Mouse (Mus musculus) forebrain, embryonic 12.5 days (tissue): Measurements from ENCODE around the gene Map7d2. TPM values are rescaled to one million over a fixed set of nuclear protein-coding genes. Genes with fewer than 3 reads are reported as not detected.
A peak's percentile ranks its signal among the peaks of the same experiment; 100 is the strongest.
"Not testable (repeated sequence)": the region's sequence is repeated elsewhere in the genome, so short reads cannot be mapped to it uniquely, and the experiment has no call there.

ENCODE experiments used
- ATAC-seq: fragments of 200-750 bp; cut with Nextera tagmentation; 2 replicates; pipeline ENCODE4 v1.8.0; 2017; ENCODE audit warnings: moderate TSS enrichment; ENCODE audit not compliant: low FRiP score
- H3K27ac ChIP-seq: fragments of 300-500 bp; sonication (generic); 2 replicates; pipeline ENCODE4 v1.5.1; 2016; ENCODE audit warnings: mild to moderate bottlenecking
- H3K27me3 ChIP-seq: fragments of 300-500 bp; sonication (generic); 2 replicates; pipeline ENCODE4 v1.6.1; 2016; ENCODE audit warnings: mild to moderate bottlenecking
- H3K36me3 ChIP-seq: fragments of 300-500 bp; sonication (generic); replicated peaks from 2 replicates; pipeline ENCODE4 v1.6.1; 2016; ENCODE audit warnings: mild to moderate bottlenecking
- H3K4me1 ChIP-seq: fragments of 300-500 bp; sonication (generic); 2 replicates; pipeline ENCODE4 v1.6.1; 2016
- H3K4me2 ChIP-seq: fragments of 300-500 bp; sonication (generic); 2 replicates; pipeline ENCODE4 v1.6.1; 2016; ENCODE audit warnings: mild to moderate bottlenecking, moderate library complexity
- H3K4me3 ChIP-seq: fragments of 300-500 bp; sonication (generic); replicated peaks from 2 replicates; pipeline ENCODE4 v1.5.1; 2016; ENCODE audit warnings: mild to moderate bottlenecking
- H3K9ac ChIP-seq: fragments of 300-500 bp; sonication (generic); 2 replicates; pipeline ENCODE4 v1.6.1; 2016; ENCODE audit warnings: mild to moderate bottlenecking
- H3K9me3 ChIP-seq: fragments of 300-500 bp; sonication (generic); 2 replicates; pipeline ENCODE4 v1.6.1; 2016
- WGBS: fragments of 180-500 bp; shearing (Covaris S2); methylation state at CpG from one replicate; pipeline ENCODE4 v1.1.7; 2016; 5-methylcytosine and 5-hydroxymethylcytosine counted together
- polyA plus RNA-seq: library from polyadenylated mRNA; unstranded; fragments of >200 nt; fragmentation: Nextera tagmentation; extraction: Ambion mirVana; gene quantifications from 2 replicates; pipeline ENCODE4 v1.2.1, GENCODE M21; 2016

The Map7d2 gene
- polyA plus RNA-seq, 1 experiment from 2014 or later, result 15.7 TPM

DNA sequence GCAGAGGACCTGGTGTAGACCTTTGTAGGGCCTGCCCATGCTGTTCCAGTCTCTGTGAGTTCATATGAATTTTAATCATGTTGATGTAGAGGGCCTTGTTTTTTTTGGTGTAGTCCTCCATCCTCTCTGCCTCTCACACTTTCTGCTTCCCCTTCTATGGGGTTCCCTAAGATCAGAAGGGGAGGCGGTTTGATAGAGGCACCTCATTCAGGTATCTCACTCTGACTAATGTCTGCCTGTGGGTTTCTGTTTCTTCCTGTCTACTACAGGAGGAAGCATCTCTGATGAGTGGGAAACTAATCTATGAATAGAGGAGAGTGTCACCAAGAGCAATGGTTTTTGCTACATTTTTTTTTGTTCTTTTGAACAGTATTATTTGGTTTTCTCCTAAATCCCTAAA lies 32.8 kb downstream of the Map7d2 start:
- Histone ChIP-seq H3K9me3 (no peaks in the 10 kb centered on the region), H3K4me3 (no peak overlapping the region), H3K4me1 (no peaks in the 10 kb centered on the region), H3K36me3 (no peaks in the 10 kb centered on the region), H3K27ac (no peak overlapping the region), H3K27me3 (no peaks in the 10 kb centered on the region), H3K4me2 (no peak overlapping the region), H3K9ac (no peak overlapping the region)
- 100% methylated on average over 1 of the region's 1 CpGs for WGBS
- ATAC-seq, result no peak

DNA sequence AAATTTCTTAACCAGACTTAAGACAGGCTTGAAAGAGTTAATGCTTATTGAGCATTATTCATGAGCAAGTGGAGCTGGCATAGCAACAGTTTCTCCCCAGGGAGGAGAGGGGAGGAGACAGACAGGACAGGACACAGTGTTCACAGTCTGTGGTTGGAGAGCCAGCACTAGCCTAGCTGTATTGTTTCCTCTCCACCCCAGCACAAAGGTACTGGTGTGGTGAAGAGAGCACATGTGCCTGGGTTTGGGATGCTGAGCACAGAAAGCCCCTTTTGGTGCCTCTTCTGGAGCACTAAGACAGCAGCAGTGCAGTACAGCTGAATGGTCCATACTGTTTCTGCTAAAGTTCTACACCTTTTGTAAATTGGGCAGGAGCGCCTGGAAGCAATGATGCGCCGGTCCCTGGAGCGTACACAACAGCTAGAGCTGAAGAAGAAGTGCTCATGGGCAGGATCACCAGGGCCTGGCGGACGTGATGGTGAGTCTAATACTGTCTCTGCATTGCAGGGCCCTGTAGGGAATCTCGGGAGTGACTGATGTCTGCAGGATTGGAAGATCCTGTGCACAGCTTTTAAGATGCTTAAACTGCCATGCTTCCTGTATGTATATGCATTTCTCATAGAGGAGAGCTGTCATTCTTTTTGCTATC lies 44.8 kb downstream of the Map7d2 start:
- WGBS, result 43% methylated on average over 7 of the region's 7 CpGs
- Histone ChIP-seq H3K4me2 (peak overlapping the region; percentile 47), H3K4me3 (peak overlapping the region; percentile 23), H3K9ac (no peak overlapping the region), H3K27me3 (peaks cover 7% of the 10 kb centered on the region; the same call in 1 of the 2 replicates), H3K27ac (peak overlapping the region; percentile 19; the same call in 1 of the 2 replicates), H3K36me3 (no peaks in the 10 kb centered on the region), H3K9me3 (no peaks in the 10 kb centered on the region), H3K4me1 (no peaks in the 10 kb centered on the region)
- peak; percentile 91 for ATAC-seq

DNA sequence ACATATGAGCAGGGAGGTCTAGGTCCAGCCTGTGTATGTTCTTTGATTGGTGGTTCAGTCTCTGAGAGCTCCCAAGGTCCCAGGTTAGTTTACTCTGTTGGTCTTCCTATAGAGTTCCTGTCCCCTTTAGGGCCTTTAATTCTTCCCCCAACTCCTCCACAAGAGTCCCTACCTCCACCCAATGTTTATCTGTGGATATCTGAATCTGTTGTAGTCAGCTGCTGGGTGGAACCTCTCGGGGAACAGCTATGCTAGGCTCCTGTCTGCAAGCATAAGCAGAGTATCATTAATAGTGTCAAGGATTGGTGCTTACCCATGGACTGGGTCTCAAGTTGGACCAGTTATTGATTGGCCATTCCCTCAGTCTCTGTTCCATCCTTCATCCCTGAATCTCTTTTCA lies 60.4 kb downstream of the Map7d2 start:
- ATAC-seq, result no peak
- no peak overlapping the region for H3K9ac ChIP-seq
- no peak overlapping the region for H3K27ac ChIP-seq
- no peaks in the 10 kb centered on the region for H3K9me3 ChIP-seq
- no peaks in the 10 kb centered on the region for H3K4me1 ChIP-seq
- 100% methylated on average over 1 of the region's 1 CpGs for WGBS
- no peak overlapping the region for H3K4me3 ChIP-seq
- no peak overlapping the region for H3K4me2 ChIP-seq
- peaks cover 6% of the 10 kb centered on the region; the same call in 1 of the 2 replicates for H3K27me3 ChIP-seq
- H3K36me3 ChIP-seq, result no peaks in the 10 kb centered on the region

DNA sequence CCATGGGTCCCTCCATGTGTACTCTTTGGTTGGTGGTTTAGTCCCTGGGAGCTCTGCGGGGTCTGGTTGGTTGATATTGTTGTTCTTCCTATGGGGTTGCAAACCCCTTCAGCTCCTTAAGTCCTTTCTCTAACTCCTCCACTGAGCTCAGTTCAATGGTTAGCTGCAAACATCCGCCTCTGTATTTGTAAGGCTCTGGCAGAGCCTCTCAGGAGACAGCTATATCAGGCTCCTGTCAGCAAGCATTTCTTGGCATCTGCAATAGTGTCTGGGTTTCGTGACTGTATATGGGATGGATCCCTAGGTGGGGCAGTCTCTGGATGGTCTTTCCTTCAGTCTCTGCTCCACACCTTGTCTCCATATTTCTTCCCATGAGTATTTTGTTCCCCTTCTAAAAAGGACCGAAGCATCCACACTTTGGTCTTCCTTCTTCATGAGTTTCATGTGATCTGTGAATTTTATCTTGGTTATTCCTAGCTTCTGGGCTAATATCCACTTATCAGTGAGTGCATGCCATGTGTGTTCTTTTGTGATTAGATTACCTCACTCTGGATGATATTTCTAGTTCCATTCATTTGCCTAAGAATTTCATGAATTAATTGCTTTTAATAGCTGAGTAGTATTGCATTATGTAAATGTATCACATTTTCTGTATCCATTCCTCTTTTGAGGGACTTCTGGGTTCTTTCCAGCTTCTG lies 64.0 kb downstream of the Map7d2 start:
- not testable (repeated sequence) for H3K9me3 ChIP-seq, H3K4me1 ChIP-seq, H3K27me3 ChIP-seq, ATAC-seq, H3K27ac ChIP-seq, H3K4me3 ChIP-seq, H3K9ac ChIP-seq, H3K36me3 ChIP-seq, H3K4me2 ChIP-seq
- 85% methylated on average over 4 of the region's 4 CpGs for WGBS

DNA sequence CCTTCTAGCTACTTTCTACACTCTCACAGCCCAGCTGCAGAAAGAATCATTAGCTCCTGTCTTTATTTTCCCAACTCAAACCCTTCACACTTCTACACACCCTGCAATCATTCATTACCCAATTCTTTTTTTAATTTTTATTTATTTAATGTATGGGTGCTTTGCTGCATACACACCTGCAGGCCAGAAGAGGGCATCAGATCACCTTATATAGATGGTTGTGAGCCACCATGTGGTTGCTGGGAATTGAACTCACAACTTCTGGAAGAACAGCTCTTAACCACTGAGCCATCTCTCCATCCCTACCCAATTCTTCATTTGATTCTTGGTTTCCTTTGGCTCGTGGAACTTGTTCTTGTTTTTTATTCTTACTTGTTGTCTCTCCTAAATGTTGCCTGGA lies 69.9 kb downstream of the Map7d2 start:
- 85% methylated on average over 1 of the region's 1 CpGs for WGBS
- Histone ChIP-seq H3K9ac (no peak overlapping the region), H3K27me3 (no peaks in the 10 kb centered on the region; the same call in 1 of the 2 replicates), H3K4me3 (no peak overlapping the region), H3K27ac (no peak overlapping the region), H3K4me1 (no peaks in the 10 kb centered on the region), H3K9me3 (no peaks in the 10 kb centered on the region), H3K36me3 (no peaks in the 10 kb centered on the region), H3K4me2 (no peak overlapping the region)
- ATAC-seq, result no peak

DNA sequence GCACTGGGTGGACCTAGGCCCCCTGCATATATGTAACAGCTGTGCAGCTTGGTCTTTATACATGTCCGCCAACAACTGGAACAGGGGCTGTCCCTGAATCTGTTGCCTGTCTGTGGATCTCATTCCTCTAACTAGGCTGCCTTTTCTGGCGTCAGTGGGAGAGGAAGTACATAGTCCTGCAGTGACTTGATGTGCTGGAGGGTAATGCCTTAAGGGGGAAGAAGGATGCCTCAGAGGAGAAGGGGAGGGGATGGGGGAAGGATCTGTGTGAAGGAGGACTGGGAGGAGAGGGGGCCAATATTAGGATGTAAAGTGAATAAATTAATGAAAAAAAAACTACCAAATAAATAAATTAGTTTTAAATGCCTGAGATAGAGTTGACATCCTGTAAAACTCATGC lies 88.8 kb downstream of the Map7d2 start:
- Histone ChIP-seq H3K4me3 (no peak overlapping the region), H3K4me2 (no peak overlapping the region), H3K9me3 (no peaks in the 10 kb centered on the region), H3K9ac (no peak overlapping the region), H3K4me1 (no peaks in the 10 kb centered on the region), H3K27ac (no peak overlapping the region), H3K36me3 (no peaks in the 10 kb centered on the region), H3K27me3 (0 out of 2 replicates have a peak, but pooled peaks cover 3% of the 10 kb centered on the region)
- no peak for ATAC-seq
- WGBS, result 66% methylated on average over 2 of the region's 2 CpGs

DNA sequence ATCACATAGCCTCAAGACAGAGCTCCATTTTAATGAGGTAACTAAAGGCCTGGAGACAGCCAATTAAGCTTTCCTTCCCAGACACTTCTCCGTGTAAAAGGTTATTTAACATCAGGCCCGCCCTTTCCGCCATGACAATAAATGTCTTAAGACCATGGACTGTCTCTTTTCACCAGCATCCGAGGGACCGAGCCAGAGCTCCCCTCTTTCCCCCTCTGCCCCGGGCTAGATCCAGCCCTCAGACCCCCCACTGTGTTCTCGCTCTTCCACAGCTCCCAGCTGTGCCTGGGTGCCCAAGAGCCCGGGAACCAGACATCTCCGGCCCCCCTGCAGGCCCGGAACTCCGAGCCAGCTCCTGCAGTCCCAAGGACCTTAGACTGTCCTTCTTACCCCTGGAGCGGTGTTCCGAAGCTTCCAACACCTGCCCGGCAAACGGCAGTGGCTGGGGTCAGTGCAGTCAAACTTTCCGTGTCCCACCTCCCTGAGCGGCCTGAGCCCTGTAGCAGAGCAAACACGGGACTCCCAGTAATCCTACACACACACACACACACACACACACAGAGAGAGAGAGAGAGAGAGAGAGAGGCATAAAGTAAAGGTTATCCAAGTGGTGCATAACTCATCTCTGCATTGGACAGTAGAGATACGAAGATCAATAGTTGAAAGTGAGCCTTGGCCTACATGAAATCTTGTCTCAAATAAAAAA lies 94.1 kb downstream of the Map7d2 start:
- H3K27me3 ChIP-seq, result no peaks in the 10 kb centered on the region
- no peak overlapping the region for H3K27ac ChIP-seq
- H3K4me3 ChIP-seq, result no peak overlapping the region
- H3K9me3 ChIP-seq, result no peaks in the 10 kb centered on the region
- H3K36me3 ChIP-seq, result no peaks in the 10 kb centered on the region
- WGBS, result 63% methylated on average over 19 of the region's 19 CpGs
- no peak overlapping the region for H3K4me2 ChIP-seq
- no peak overlapping the region for H3K9ac ChIP-seq
- ATAC-seq, result no peak
- no peaks in the 10 kb centered on the region for H3K4me1 ChIP-seq

DNA sequence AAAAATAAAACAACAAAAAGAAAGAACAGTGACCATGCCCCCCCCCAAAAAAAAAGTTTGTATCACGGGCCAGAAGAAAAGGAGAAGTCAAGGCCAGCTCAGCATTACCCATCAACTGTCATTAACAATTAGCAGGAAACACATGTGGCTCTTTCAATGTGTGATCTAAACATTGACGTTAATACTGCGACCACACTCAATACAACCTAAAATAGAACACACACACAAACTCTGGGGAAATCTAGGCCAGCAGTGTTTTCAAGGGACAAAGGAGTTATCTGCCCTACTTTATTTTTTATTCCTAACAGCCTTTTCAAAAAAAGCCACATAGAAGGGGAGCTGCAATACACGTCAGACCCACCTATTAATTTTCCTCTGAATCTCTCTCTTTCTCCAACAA lies 94.7 kb downstream of the Map7d2 start:
- no peak overlapping the region for H3K27ac ChIP-seq

DNA sequence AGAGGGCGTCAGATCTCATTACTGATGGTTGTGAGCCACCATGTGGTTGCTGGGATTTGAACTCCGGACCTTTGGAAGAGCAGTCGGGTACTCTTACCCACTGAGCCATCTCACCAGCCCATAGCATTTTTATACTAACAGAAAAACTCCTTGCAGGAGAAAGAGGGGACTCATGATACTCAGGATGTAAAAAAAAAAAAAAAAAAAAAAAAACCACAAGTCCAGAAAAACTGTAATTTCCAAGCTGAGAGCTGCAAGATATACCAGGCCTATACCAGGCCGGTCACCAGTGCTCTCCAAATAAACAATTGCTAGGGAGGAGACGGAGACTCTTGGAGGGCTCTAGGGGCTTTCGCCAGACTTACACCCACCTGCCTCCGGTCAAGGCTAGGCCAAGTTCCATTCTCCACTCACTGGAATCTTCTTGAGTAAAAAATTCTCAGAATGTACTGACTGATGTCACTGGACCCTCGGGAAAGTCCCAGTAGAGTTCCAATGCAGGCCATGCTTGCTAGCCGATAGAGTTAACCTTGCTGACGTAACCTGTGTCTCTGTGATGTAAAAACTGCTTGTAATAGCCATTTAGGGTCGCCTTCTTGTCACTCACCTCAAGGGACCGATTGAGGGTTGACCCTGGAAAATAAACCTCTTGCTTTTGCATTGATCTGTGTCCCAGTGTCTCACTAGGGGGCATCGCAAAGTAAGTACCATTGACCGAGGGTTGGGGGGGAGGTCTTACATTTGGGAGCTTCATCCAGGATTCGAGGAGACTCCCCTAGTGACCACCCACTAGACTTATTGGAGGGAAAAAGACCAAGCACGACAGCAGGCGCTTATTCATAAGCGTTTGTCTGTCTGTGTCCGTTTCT lies 95.7 kb downstream of the Map7d2 start:
- Histone ChIP-seq H3K4me2 (no peak overlapping the region), H3K4me1 (no peaks in the 10 kb centered on the region), H3K36me3 (no peaks in the 10 kb centered on the region), H3K4me3 (no peak overlapping the region), H3K9ac (no peak overlapping the region), H3K27ac (no peak overlapping the region), H3K27me3 (no peaks in the 10 kb centered on the region), H3K9me3 (no peaks in the 10 kb centered on the region)
- no peak for ATAC-seq
- WGBS, result 80% methylated on average over 19 of the region's 19 CpGs

More for the DNA sequence above, 94.7 kb downstream of the Map7d2 start:
- no peak for ATAC-seq
- Histone ChIP-seq H3K9me3 (no peaks in the 10 kb centered on the region), H3K4me3 (no peak overlapping the region), H3K27me3 (no peaks in the 10 kb centered on the region), H3K9ac (no peak overlapping the region), H3K36me3 (no peaks in the 10 kb centered on the region), H3K4me1 (no peaks in the 10 kb centered on the region), H3K4me2 (no peak overlapping the region)
- 71% methylated on average over 4 of the region's 4 CpGs for WGBS

DNA sequence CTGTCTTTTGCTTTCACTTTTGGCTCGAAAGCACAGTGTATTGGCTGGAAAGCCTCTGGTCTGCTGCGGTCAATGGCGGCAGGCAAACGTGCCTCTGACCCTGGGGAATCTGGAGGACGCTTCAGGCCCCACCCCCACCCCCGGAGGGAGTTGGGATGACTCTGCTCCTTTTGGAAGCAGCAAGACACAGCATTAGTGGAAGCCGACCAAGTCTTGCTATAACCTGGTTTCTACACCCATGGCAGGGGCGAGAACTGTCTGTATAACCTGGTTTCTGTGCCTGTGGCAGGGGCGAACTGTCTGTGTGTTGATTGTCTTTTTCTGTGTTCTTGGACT lies 96.3 kb downstream of the Map7d2 start:
- H3K36me3 ChIP-seq, result no peaks in the 10 kb centered on the region
- H3K4me3 ChIP-seq, result no peak overlapping the region
- no peak overlapping the region for H3K9ac ChIP-seq
- no peak for ATAC-seq
- no peak overlapping the region for H3K27ac ChIP-seq
- no peaks in the 10 kb centered on the region for H3K4me1 ChIP-seq
- no peak overlapping the region for H3K4me2 ChIP-seq
- no peaks in the 10 kb centered on the region for H3K9me3 ChIP-seq
- WGBS, result 80% methylated on average over 9 of the region's 9 CpGs
- H3K27me3 ChIP-seq, result no peaks in the 10 kb centered on the region

DNA sequence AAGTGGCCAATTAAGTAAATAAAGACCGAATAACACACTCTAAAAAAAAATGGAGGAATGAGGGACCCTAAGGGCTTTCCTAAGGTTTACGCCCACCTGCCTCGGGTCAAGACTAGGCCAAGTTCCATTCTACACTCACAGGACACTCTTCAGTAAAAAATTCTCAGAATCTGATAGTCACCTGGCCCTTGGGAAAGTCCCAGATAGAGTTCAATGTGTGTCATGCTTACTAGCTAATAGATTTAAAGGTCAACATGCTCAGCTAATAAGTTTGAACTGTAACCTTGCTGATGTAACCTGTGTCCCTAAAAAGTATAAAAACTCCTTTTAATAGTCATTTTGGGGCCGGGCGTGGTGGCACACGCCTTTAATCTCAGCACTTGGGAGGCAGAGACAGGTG lies 101.2 kb downstream of the Map7d2 start:
- H3K36me3 ChIP-seq, result no peaks in the 10 kb centered on the region
- 88% methylated on average over 6 of the region's 6 CpGs for WGBS
- no peak for ATAC-seq
- H3K4me1 ChIP-seq, result no peaks in the 10 kb centered on the region
- H3K9me3 ChIP-seq, result no peaks in the 10 kb centered on the region
- no peak overlapping the region for H3K4me2 ChIP-seq
- H3K27me3 ChIP-seq, result 0 out of 2 replicates have a peak, but pooled peaks cover 4% of the 10 kb centered on the region
- no peak overlapping the region for H3K4me3 ChIP-seq
- H3K9ac ChIP-seq, result no peak overlapping the region
- no peak overlapping the region for H3K27ac ChIP-seq

DNA sequence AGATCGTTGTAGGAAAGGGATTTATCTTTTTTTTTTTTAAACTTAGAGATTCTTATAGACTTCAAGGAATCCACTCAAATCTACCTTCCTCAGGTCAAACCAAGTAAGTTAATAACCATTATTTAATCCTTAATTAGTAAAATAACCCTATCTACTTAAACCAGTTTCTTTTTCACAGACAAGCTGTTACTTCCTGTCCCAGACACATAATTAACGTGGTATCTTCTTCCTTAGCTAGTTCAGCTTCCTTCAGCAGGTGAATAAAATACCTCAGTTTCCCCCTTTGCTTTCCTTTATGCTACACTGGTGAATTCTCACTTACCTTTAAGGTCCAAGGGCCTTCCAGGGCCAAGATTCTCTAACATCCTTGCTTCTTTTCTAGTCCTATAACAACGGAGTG lies 107.4 kb downstream of the Map7d2 start:
- Histone ChIP-seq H3K4me2 (no peak overlapping the region), H3K27me3 (peaks cover 7% of the 10 kb centered on the region; the same call in 1 of the 2 replicates), H3K4me3 (no peak overlapping the region), H3K9me3 (no peaks in the 10 kb centered on the region), H3K9ac (no peak overlapping the region), H3K4me1 (no peaks in the 10 kb centered on the region), H3K36me3 (no peaks in the 10 kb centered on the region), H3K27ac (no peak overlapping the region)
- ATAC-seq, result no peak
- 83% methylated on average over 3 of the region's 3 CpGs for WGBS
